Mouse (Mus musculus): ENCODE measurements around the gene Irf1. TPM values are rescaled to one million over a fixed set of nuclear protein-coding genes. Genes with fewer than 3 reads are reported as not detected.
A peak's percentile ranks its signal among the peaks of the same experiment; 100 is the strongest.
"Not testable (repeated sequence)": the region's sequence is repeated elsewhere in the genome, so short reads cannot be mapped to it uniquely, and the experiment has no call there.

The Irf1 gene
- total and polyA plus RNA-seq, 3 experiments: 17.8 to 64.9 (median 23.6) TPM

DNA sequence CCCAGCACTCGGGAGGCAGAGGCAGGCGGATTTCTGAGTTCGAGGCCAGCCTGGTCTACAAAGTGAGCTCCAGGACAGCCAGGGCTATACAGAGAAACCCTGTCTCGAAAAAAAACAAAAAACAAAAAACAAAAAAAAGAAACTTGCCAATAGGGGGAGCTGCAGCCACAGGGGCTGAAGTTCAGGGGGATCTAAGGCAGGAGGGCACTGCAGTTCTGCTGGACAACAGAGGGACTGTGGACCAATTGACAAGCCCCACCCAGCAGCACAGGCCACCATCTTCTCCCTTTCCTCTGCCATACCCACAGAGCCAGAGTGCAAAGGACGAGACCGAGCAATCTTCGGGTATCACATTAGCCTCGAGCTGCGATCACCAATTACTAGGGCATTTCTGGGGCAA lies 11.8 kb upstream of the Irf1 start:
- H3K9me3 ChIP-seq (replicated peaks; ENCODE audit: low read length); H3K36me3 ChIP-seq (replicated peaks in 1 of 2; ENCODE audit: control insufficient read depth in 1 of 2, insufficient read depth in 1 of 2, low read length in 1 of 2); H3K4me3 ChIP-seq (replicated peaks in 1 of 3; ENCODE audit: low read depth in 2 of 3, low read length in 2 of 3, poor library complexity in 1 of 3); DNase-seq (ENCODE audit: extremely low read depth); H3K27me3 ChIP-seq (replicated peaks); H3K9ac ChIP-seq (ENCODE audit: insufficient read depth, low read depth); H3K79me2 ChIP-seq (replicated peaks; ENCODE audit: control insufficient read depth, extremely low read depth, insufficient read depth, poor library complexity, severe bottlenecking); in situ Hi-C loops (cut with MboI; ENCODE audit: low pct_ligation_motif_present, low pct_unique_long_range_greater_than_20kb, low sequenced_read_pairs); H3K4me2 ChIP-seq (ENCODE audit: insufficient read depth, low read depth, poor library complexity, severe bottlenecking); dilution Hi-C loops (cut with MboI; ENCODE audit: extremely low pct_ligation_motif_present, extremely low pct_unique_long_range_greater_than_20kb, low sequenced_read_pairs); H3K27ac ChIP-seq (ENCODE audit: insufficient read depth, low read depth): not testable (repeated sequence)
- TF ChIP-seq NRF1 (IDR thresholded peaks at IDR 0.05; ENCODE audit: low read depth, low read length) (peak; percentile 6; the same call in 1 of the 2 replicates), RAD21 (IDR thresholded peaks at IDR 0.05; ENCODE audit: low read depth, low read length) (peak; percentile 79), MXI1 (IDR thresholded peaks at IDR 0.05; ENCODE audit: low read depth, low read length) (0 out of 2 replicates have a peak, but pooled peaks have one; percentile 41), NELFE (IDR thresholded peaks at IDR 0.05; ENCODE audit: low read depth, low read length) (peak; percentile 36; the same call in 1 of the 2 replicates), IRF4 (IDR thresholded peaks at IDR 0.05; ENCODE audit: low read depth, low read length) (0 out of 2 replicates have a peak, but pooled peaks have one; percentile 18), ZNF384 (IDR thresholded peaks at IDR 0.05; ENCODE audit: low read depth, low read length) (peak; percentile 91), CTCF (conservative IDR thresholded peaks at IDR 0.05 in 1 of 2, IDR thresholded peaks at IDR 0.05 in 1 of 2; ENCODE audit: low read depth in 2 of 2, low read length in 2 of 2) (peak in 1 of 2 experiments; percentile 85; a peak in 3 of 4 replicates), MAZ (IDR thresholded peaks at IDR 0.05; ENCODE audit: low read depth, low read length) (peak; percentile 67; the same call in 1 of the 2 replicates), ZC3H11A (IDR thresholded peaks at IDR 0.05; ENCODE audit: low read depth, low read length) (peak; percentile 49), SMC3 (IDR thresholded peaks at IDR 0.05; ENCODE audit: low read depth, low read length) (peak; percentile 83)
- peaks cover 22 to 51% of the 10 kb centered on the region in 2 experiments for H3K4me1 ChIP-seq (ENCODE audit: control insufficient read depth in 1 of 2, insufficient read depth in 2 of 2)

DNA sequence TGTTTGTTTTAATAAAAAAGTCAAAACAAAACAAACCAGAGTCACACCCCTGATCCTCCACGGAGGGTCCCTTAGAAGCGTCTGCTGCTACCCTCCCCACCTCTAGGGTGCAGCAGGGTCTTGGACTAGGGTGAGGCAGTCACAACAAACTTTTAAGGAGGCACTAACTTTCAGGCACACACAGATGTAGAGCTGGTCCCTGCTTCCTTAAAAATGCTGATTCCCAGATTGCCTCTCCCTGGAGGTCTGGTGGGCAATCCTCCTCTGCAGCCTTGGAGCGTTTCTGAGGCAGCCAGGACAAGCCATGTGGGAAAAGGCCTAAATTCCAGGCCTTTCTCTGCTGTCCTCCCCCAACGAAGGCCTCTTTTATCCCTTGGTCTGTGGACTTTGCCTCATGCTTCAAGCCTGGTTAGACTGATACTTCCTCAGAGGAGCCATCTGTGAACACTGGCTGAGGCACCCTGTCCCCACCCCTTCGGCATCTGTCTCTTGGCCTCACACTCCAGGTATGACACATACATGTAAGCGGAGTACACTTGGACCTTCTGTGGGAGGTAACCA lies 10.9 kb upstream of the Irf1 start:
- peaks cover 26 to 59% of the 10 kb centered on the region in 2 experiments for H3K4me1 ChIP-seq (ENCODE audit: control insufficient read depth in 1 of 2, insufficient read depth in 2 of 2)
- DNase-seq (ENCODE audit: extremely low read depth): peak; percentile 51
- H3K9ac ChIP-seq (ENCODE audit: insufficient read depth, low read depth): 0 out of 2 replicates have a peak overlapping the region, but pooled peaks have one; percentile 1
- no peaks in the 10 kb centered on the region for H3K79me2 ChIP-seq (replicated peaks; ENCODE audit: control insufficient read depth, extremely low read depth, insufficient read depth, poor library complexity, severe bottlenecking)
- peaks cover 7% of the 10 kb centered on the region for H3K27me3 ChIP-seq (replicated peaks)
- no peaks in the 10 kb centered on the region for H3K36me3 ChIP-seq (replicated peaks in 1 of 2; ENCODE audit: control insufficient read depth in 1 of 2, insufficient read depth in 1 of 2, low read length in 1 of 2)
- H3K4me3 ChIP-seq (replicated peaks in 1 of 3; ENCODE audit: low read depth in 2 of 3, low read length in 2 of 3, poor library complexity in 1 of 3): no peak overlapping the region
- TF ChIP-seq RAD21 (IDR thresholded peaks at IDR 0.05; ENCODE audit: low read depth, low read length) (peak; percentile 91), SIN3A (IDR thresholded peaks at IDR 0.05; ENCODE audit: low read length) (0 out of 2 replicates have a peak, but pooled peaks have one; percentile 49), ZC3H11A (IDR thresholded peaks at IDR 0.05; ENCODE audit: low read depth, low read length) (peak; percentile 82), CTCF (conservative IDR thresholded peaks at IDR 0.05 in 1 of 2, IDR thresholded peaks at IDR 0.05 in 1 of 2; ENCODE audit: low read depth in 2 of 2, low read length in 2 of 2) (peak in 1 of 2 experiments; percentile 94; a peak in 3 of 4 replicates), TCF12 (IDR thresholded peaks at IDR 0.05; ENCODE audit: low read depth, low read length) (0 out of 2 replicates have a peak, but pooled peaks have one; percentile 26), NRF1 (IDR thresholded peaks at IDR 0.05; ENCODE audit: low read depth, low read length) (no peak), USF1 (IDR thresholded peaks at IDR 0.05; ENCODE audit: low read depth, low read length) (no peak), MEF2A (IDR thresholded peaks at IDR 0.05; ENCODE audit: borderline replicate concordance, low read depth, low read length) (0 out of 2 replicates have a peak, but pooled peaks have one; percentile 28), TBP (conservative IDR thresholded peaks at IDR 0.05; ENCODE audit: low read depth, low read length) (peak; percentile 47; the same call in 1 of the 2 replicates), ETS1 (conservative IDR thresholded peaks at IDR 0.05; ENCODE audit: low read depth, low read length) (no peak), UBTF (IDR thresholded peaks at IDR 0.05; ENCODE audit: low read depth, low read length) (no peak), MYC (IDR thresholded peaks at IDR 0.05; ENCODE audit: low read depth, low read length) (no peak), IRF4 (IDR thresholded peaks at IDR 0.05; ENCODE audit: low read depth, low read length) (peak; percentile 44; the same call in 1 of the 2 replicates), ELF1 (IDR thresholded peaks at IDR 0.05; ENCODE audit: low read depth, low read length) (no peak; the same call in 1 of the 2 replicates), SMC3 (IDR thresholded peaks at IDR 0.05; ENCODE audit: low read depth, low read length) (peak; percentile 95), JUND (conservative IDR thresholded peaks at IDR 0.05; ENCODE audit: low read depth, low read length) (no peak), KAT2A (IDR thresholded peaks at IDR 0.05; ENCODE audit: insufficient replicate concordance, low read length) (no peak), CHD1 (IDR thresholded peaks at IDR 0.05; ENCODE audit: low read depth, low read length) (no peak)
- no peak overlapping the region for H3K4me2 ChIP-seq (ENCODE audit: insufficient read depth, low read depth, poor library complexity, severe bottlenecking)
- no peaks in the 10 kb centered on the region for H3K9me3 ChIP-seq (replicated peaks; ENCODE audit: low read length)
- in situ Hi-C loops (cut with MboI; ENCODE audit: low pct_ligation_motif_present, low pct_unique_long_range_greater_than_20kb, low sequenced_read_pairs): no loop called here
- dilution Hi-C loops (cut with MboI; ENCODE audit: extremely low pct_ligation_motif_present, extremely low pct_unique_long_range_greater_than_20kb, low sequenced_read_pairs): no loop called here
- H3K27ac ChIP-seq (ENCODE audit: insufficient read depth, low read depth): peak overlapping the region; percentile 5; the same call in 1 of the 2 replicates
